Mouse (Mus musculus): ENCODE data around the gene Gatad2b. TPM values are rescaled to one million over a fixed set of nuclear protein-coding genes. Genes with fewer than 3 reads are reported as not detected.

The Gatad2b gene
- polyA plus RNA-seq, 1 experiment: 18.5 TPM

GRCm38 (mm10) chr3:90253653-90254418 is 39.1 kb upstream of the Gatad2b start, which contains the start of gene Crtc2:
Crtc2 (plus strand) TSS chr3:90254163.
- peak; percentile 98 for DNase-seq
- WGBS: under 1% methylated on average over 40 of the region's 40 CpGs
- Histone ChIP-seq H3K4me3 (ENCODE audit: insufficient read depth, low read depth, low read length) (peak within 1 kb of the TSS; percentile 91), H3K36me3 (ENCODE audit: control insufficient read depth, insufficient read depth, low read length) (no peaks in the 10 kb centered on the region), H3K4me1 (ENCODE audit: control insufficient read depth, insufficient read depth, low read length) (peaks cover 6% of the 10 kb centered on the region; the same call in 1 of the 2 replicates), H3K27me3 (replicated peaks; ENCODE audit: control insufficient read depth, insufficient read depth, low read length) (no peaks in the 10 kb centered on the region), H3K27ac (ENCODE audit: insufficient read depth, low read depth, low read length) (peak within 1 kb of the TSS; percentile 81)
- TF ChIP-seq CTCF (conservative IDR thresholded peaks at IDR 0.05; ENCODE audit: insufficient read depth, insufficient read length, low read depth, low read length) (no peak), POLR2A (IDR thresholded peaks at IDR 0.05; ENCODE audit: low read depth, low read length) (no peak)

- TF ChIP-seq POLR2A (IDR thresholded peaks at IDR 0.05; ENCODE audit: low read depth, low read length) (no peak), CTCF (conservative IDR thresholded peaks at IDR 0.05; ENCODE audit: insufficient read depth, insufficient read length, low read depth, low read length) (0 out of 2 replicates have a peak, but pooled peaks have one; percentile 3)
- under 1% methylated on average over 41 of the region's 41 CpGs for WGBS
- no peak for DNase-seq
- H3K27ac ChIP-seq (ENCODE audit: insufficient read depth, low read depth, low read length): peak overlapping the region; percentile 81
- peaks cover 6% of the 10 kb centered on the region; the same call in 1 of the 2 replicates for H3K4me1 ChIP-seq (ENCODE audit: control insufficient read depth, insufficient read depth, low read length)
- peak overlapping the region; percentile 91 for H3K4me3 ChIP-seq (ENCODE audit: insufficient read depth, low read depth, low read length)
- H3K36me3 ChIP-seq (ENCODE audit: control insufficient read depth, insufficient read depth, low read length): no peaks in the 10 kb centered on the region
- H3K27me3 ChIP-seq (replicated peaks; ENCODE audit: control insufficient read depth, insufficient read depth, low read length): no peaks in the 10 kb centered on the region
These were observed 38.4 kb upstream of the Gatad2b start for GRCm38 (mm10) chr3:90254419-90255193.

DNA sequence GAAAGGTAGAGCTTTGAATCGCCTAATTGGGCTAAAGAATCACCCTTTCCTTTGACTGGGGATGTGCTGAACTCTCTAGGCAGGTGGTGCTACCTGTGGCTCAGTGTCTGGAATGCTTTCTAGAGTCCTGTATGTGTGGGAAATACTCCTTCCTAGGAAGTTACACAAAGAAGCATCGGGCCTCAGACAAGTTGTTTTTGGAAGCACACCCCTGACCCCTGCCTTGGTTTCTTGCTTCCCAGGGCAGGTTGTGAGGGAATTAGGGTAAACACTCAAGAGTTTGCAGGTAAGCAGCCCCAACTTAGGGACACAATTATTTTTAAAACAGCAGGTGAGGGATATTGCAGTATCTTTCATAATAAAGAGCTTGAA is 37.8 kb upstream of the Gatad2b start:
- 1% methylated on average over 2 of the region's 2 CpGs for WGBS
- TF ChIP-seq CTCF (conservative IDR thresholded peaks at IDR 0.05; ENCODE audit: insufficient read depth, insufficient read length, low read depth, low read length) (no peak), POLR2A (IDR thresholded peaks at IDR 0.05; ENCODE audit: low read depth, low read length) (no peak)
- Histone ChIP-seq H3K27ac (ENCODE audit: insufficient read depth, low read depth, low read length) (no peak overlapping the region), H3K36me3 (ENCODE audit: control insufficient read depth, insufficient read depth, low read length) (no peaks in the 10 kb centered on the region), H3K27me3 (replicated peaks; ENCODE audit: control insufficient read depth, insufficient read depth, low read length) (no peaks in the 10 kb centered on the region), H3K4me1 (ENCODE audit: control insufficient read depth, insufficient read depth, low read length) (peaks cover 6% of the 10 kb centered on the region; the same call in 1 of the 2 replicates), H3K4me3 (ENCODE audit: insufficient read depth, low read depth, low read length) (peak overlapping the region; percentile 91)
- DNase-seq: no peak

DNA sequence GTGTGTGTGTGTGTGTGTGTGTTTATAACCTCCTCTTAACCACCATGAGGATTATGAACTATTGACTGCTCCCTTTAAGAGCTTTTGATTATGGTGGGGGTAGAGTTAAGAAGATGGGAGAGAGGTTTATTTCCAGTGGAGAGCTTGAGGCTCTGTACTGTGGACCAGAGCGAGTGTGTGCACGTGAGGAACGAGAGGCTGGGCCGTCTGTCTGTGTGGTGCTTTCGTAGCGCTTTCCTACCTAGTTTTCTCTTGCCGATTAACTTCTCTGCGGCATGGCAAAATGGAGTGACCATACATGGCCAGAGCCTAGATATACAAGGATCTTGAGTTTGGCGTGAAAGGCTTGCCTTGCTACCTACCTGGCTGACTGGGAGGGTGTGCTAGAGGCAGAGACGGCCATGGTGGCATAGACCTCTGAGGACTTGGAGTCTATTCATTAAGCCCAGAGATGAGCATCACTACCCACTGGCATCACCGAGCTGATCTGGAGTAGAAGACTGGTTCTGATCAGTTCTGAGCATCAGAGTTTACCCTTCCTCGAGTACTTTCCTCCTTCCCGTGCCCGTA is 37.1 kb upstream of the Gatad2b start:
- no peak for DNase-seq
- Histone ChIP-seq H3K4me1 (ENCODE audit: control insufficient read depth, insufficient read depth, low read length) (peaks cover 6% of the 10 kb centered on the region; the same call in 1 of the 2 replicates), H3K4me3 (ENCODE audit: insufficient read depth, low read depth, low read length) (no peak overlapping the region), H3K27ac (ENCODE audit: insufficient read depth, low read depth, low read length) (no peak overlapping the region), H3K36me3 (ENCODE audit: control insufficient read depth, insufficient read depth, low read length) (no peaks in the 10 kb centered on the region), H3K27me3 (replicated peaks; ENCODE audit: control insufficient read depth, insufficient read depth, low read length) (no peaks in the 10 kb centered on the region)
- 89% methylated on average over 14 of the region's 14 CpGs for WGBS
- TF ChIP-seq CTCF (conservative IDR thresholded peaks at IDR 0.05; ENCODE audit: insufficient read depth, insufficient read length, low read depth, low read length) (no peak), POLR2A (IDR thresholded peaks at IDR 0.05; ENCODE audit: low read depth, low read length) (no peak)

DNA sequence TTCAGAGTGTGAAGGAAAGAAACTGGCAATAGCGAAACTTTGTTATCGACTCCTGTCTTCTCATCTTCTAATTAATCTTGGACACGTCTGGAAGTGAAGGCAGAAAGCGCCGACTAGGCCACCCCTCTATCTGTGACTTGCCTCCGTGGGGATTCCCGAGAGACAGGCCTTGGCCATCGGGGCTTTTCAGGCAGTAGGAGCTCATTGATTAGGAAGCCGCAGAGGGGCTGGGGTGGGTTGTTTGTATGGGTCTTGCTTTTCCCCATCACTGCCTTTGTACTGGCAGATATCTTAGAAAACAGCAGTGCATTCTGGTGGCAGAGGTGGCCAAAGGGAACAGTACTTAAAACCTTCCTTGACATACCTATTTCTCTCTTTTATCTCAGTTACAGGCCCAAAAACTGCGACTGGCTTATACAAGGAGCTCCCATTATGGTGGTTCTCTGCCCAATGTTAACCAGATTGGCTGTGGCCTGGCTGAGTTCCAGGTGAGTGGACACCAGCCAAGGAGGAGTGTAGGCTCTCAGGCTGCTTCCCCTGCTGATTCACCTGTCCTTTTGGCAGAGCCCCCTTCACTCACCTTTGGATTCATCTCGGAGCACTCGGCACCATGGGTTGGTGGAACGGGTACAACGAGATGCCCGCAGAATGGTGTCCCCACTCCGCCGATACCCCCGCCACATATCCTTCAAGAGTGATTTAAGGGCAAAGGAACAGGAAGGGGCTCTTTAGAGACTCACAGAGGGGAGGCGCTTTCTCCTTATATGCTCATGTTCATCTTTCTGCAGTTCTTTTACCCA is 36.0 kb upstream of the Gatad2b start:
- peaks cover 6% of the 10 kb centered on the region; the same call in 1 of the 2 replicates for H3K4me1 ChIP-seq (ENCODE audit: control insufficient read depth, insufficient read depth, low read length)
- DNase-seq: peak; percentile 76
- no peaks in the 10 kb centered on the region for H3K36me3 ChIP-seq (ENCODE audit: control insufficient read depth, insufficient read depth, low read length)
- 81% methylated on average over 19 of the region's 19 CpGs for WGBS
- H3K4me3 ChIP-seq (ENCODE audit: insufficient read depth, low read depth, low read length): no peak overlapping the region
- no peak overlapping the region for H3K27ac ChIP-seq (ENCODE audit: insufficient read depth, low read depth, low read length)
- H3K27me3 ChIP-seq (replicated peaks; ENCODE audit: control insufficient read depth, insufficient read depth, low read length): no peaks in the 10 kb centered on the region
- no peak for TF ChIP-seq POLR2A (IDR thresholded peaks at IDR 0.05; ENCODE audit: low read depth, low read length)
- no peak for TF ChIP-seq CTCF (conservative IDR thresholded peaks at IDR 0.05; ENCODE audit: insufficient read depth, insufficient read length, low read depth, low read length)

DNA sequence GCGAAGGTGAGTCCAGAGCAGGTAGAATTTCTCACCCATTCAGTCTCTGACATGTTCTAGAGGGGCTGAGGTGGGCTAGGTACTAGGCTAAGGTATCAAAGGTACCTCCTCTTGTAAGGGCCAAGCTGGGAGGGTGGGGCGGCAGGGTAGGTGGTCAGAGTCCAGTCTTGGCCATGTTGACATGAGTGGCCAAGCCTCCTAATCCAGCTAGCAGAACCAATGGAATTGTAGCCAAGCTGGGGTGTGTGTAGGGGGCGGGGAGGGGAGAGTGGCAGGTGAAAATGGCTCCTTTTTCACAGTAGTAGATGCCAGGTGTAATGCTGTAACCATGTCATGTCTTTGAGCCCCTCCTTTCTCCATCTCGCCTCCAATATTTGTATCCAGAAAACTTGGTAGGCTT is 34.5 kb upstream of the Gatad2b start:
- no peaks in the 10 kb centered on the region for H3K27me3 ChIP-seq (replicated peaks; ENCODE audit: control insufficient read depth, insufficient read depth, low read length)
- peaks cover 6% of the 10 kb centered on the region; the same call in 1 of the 2 replicates for H3K4me1 ChIP-seq (ENCODE audit: control insufficient read depth, insufficient read depth, low read length)
- no peaks in the 10 kb centered on the region for H3K36me3 ChIP-seq (ENCODE audit: control insufficient read depth, insufficient read depth, low read length)
- no peak overlapping the region for H3K4me3 ChIP-seq (ENCODE audit: insufficient read depth, low read depth, low read length)
- TF ChIP-seq CTCF (conservative IDR thresholded peaks at IDR 0.05; ENCODE audit: insufficient read depth, insufficient read length, low read depth, low read length) (no peak), POLR2A (IDR thresholded peaks at IDR 0.05; ENCODE audit: low read depth, low read length) (no peak)
- no peak overlapping the region for H3K27ac ChIP-seq (ENCODE audit: insufficient read depth, low read depth, low read length)
- DNase-seq: peak; percentile 81
- WGBS: 78% methylated on average over 4 of the region's 4 CpGs

All from kidney, adult 2 months (tissue).